Mouse (Mus musculus) C2C12 (cell line): ENCODE measurements at regions not wholly inside any gene's neighbourhood (a gene's known extent, or its start where the extent isn't known, plus 50 kb on each side); places are given as distances from the start of the nearest gene placed in this dataset.

Experiments used
- H3K27me3 ChIP-seq: one replicate; pipeline ENCODE4 v1.6.1; 2011; ENCODE audit not compliant: control insufficient read depth, insufficient read depth, insufficient read length
- H3K36me3 ChIP-seq: one replicate; pipeline ENCODE4 v1.6.1; 2011; ENCODE audit not compliant: control insufficient read depth, insufficient read depth
- H3K4me3 ChIP-seq: one replicate; pipeline ENCODE4 v1.5.1; 2011; ENCODE audit warnings: mild to moderate bottlenecking, control low read depth; ENCODE audit not compliant: poor library complexity, insufficient read depth, severe bottlenecking
- H3K79me2 ChIP-seq: one replicate; pipeline ENCODE4 v1.6.1; 2011; ENCODE audit not compliant: control insufficient read depth, insufficient read depth
- H3K79me3 ChIP-seq: one replicate; pipeline ENCODE4 v1.6.1; 2011; ENCODE audit warnings: low read depth, control low read depth
- H3ac ChIP-seq: one replicate; pipeline ENCODE3; 2011; ENCODE audit warnings: low read depth; ENCODE audit not compliant: control insufficient read depth, insufficient read length
- CEBPB ChIP-seq: IDR thresholded peaks from one replicate; pipeline ENCODE4 v1.6.1; 2011; ENCODE audit warnings: low read depth, mild to moderate bottlenecking, control low read depth, moderate library complexity
- CTCF ChIP-seq: IDR thresholded peaks from one replicate; pipeline ENCODE4 v1.5.1; 2011; ENCODE audit not compliant: control insufficient read depth, insufficient read depth, insufficient read length
- FOSL1 ChIP-seq: IDR thresholded peaks from one replicate; pipeline ENCODE4 v1.8.0; 2011; ENCODE audit warnings: mild to moderate bottlenecking, low read length; ENCODE audit not compliant: poor library complexity, insufficient read depth, severe bottlenecking
- MAX ChIP-seq: IDR thresholded peaks from one replicate; pipeline ENCODE4 v1.6.1; 2011; ENCODE audit warnings: mild to moderate bottlenecking, control low read depth
- MYOD1 ChIP-seq: IDR thresholded peaks from one replicate; pipeline ENCODE4 v1.6.1; 2011; ENCODE audit warnings: low read depth; ENCODE audit not compliant: control insufficient read depth, insufficient read length
- MYOG ChIP-seq: IDR thresholded peaks from one replicate; pipeline ENCODE4 v1.6.1; 2011; ENCODE audit not compliant: control insufficient read depth, insufficient read length; ENCODE audit errors: extremely low read depth
- USF1 ChIP-seq: IDR thresholded peaks from one replicate; pipeline ENCODE4 v1.6.1; 2011; ENCODE audit warnings: low read depth, mild to moderate bottlenecking, control low read depth, moderate library complexity

DNA sequence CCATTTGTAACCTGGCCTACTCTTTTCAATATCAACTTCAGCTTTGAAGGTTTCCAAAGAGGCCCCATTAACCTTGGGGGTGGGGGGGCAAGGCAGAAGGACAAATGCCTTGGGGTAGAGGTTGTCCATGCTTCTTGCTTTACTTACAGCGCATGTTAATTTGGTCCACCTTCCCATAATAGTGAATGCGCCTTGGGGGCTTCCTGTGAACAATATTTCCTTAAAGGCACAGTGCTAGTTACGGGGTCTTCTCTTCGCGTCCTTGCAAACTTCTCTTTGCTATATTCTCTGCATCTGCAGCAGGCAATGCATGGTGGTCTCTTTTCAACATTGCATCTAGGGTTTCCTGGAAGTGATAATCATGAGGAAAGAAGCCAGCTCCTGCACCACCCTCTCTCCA lies 111.3 kb upstream of the Rtl1 start:
- no peaks in the 10 kb centered on the region for H3K79me2 ChIP-seq
- TF ChIP-seq FOSL1 (no peak), USF1 (no peak), MYOG (no peak), MYOD1 (no peak), CEBPB (no peak)
- no peak overlapping the region for H3K4me3 ChIP-seq
- no peaks in the 10 kb centered on the region for H3K36me3 ChIP-seq
- no peaks in the 10 kb centered on the region for H3K27me3 ChIP-seq
- no peaks in the 10 kb centered on the region for H3K79me3 ChIP-seq
- no peak overlapping the region for H3ac ChIP-seq

GRCm38 (mm10) chr12:109711946-109712345 lies 111.8 kb upstream of the Rtl1 start:
- Histone ChIP-seq H3ac (no peak overlapping the region), H3K36me3 (no peaks in the 10 kb centered on the region), H3K79me3 (no peaks in the 10 kb centered on the region), H3K27me3 (no peaks in the 10 kb centered on the region), H3K79me2 (no peaks in the 10 kb centered on the region), H3K4me3 (no peak overlapping the region)
- TF ChIP-seq MAX (no peak), MYOD1 (no peak), CEBPB (no peak), USF1 (no peak), CTCF (no peak), MYOG (no peak), FOSL1 (no peak)

- TF ChIP-seq MAX, result no peak
- TF ChIP-seq CTCF, result no peak
- TF ChIP-seq USF1, result no peak
- TF ChIP-seq CEBPB, result no peak
- no peak for TF ChIP-seq FOSL1
- TF ChIP-seq MYOG, result no peak
- TF ChIP-seq MYOD1, result no peak
- no peaks in the 10 kb centered on the region for H3K36me3 ChIP-seq
- H3ac ChIP-seq, result no peak overlapping the region
- H3K79me3 ChIP-seq, result no peaks in the 10 kb centered on the region
- no peaks in the 10 kb centered on the region for H3K79me2 ChIP-seq
- H3K27me3 ChIP-seq, result no peaks in the 10 kb centered on the region
- H3K4me3 ChIP-seq, result no peak overlapping the region
These were observed 112.3 kb upstream of the Rtl1 start for GRCm38 (mm10) chr12:109712386-109712785.

DNA sequence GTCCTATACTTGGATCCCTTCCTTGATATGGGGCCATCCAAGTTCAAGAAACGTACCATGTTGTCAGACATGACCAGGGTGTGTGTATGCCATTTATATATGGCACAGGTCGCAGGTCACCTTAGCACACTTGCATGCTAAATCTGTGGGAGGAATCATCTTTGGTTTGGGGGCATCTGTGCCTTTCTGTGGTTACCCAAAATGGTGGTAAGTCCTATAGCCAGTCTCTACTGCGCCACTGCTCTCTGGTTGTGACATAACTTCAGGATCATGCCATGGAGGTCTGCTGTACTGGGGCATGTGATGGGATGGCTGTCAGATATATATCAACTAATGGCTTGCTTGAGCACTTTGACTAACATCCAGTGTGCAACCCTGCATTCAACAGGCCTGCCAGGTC lies 112.9 kb upstream of the Rtl1 start:
- H3K27me3 ChIP-seq, result no peaks in the 10 kb centered on the region
- no peak overlapping the region for H3ac ChIP-seq
- no peaks in the 10 kb centered on the region for H3K79me3 ChIP-seq
- H3K36me3 ChIP-seq, result no peaks in the 10 kb centered on the region
- no peak for TF ChIP-seq MYOG
- TF ChIP-seq MYOD1, result no peak
- TF ChIP-seq CEBPB, result no peak
- TF ChIP-seq USF1, result no peak
- TF ChIP-seq MAX, result no peak
- TF ChIP-seq FOSL1, result no peak
- no peak for TF ChIP-seq CTCF
- H3K79me2 ChIP-seq, result no peaks in the 10 kb centered on the region
- no peak overlapping the region for H3K4me3 ChIP-seq

GRCm38 (mm10) chr12:109714061-109714460 lies 113.9 kb upstream of the Rtl1 start:
- H3ac ChIP-seq, result no peak overlapping the region
- H3K4me3 ChIP-seq, result no peak overlapping the region
- TF ChIP-seq MYOG (no peak), USF1 (no peak), FOSL1 (no peak), MAX (no peak), CEBPB (no peak), MYOD1 (no peak), CTCF (no peak)
- no peaks in the 10 kb centered on the region for H3K36me3 ChIP-seq
- H3K79me3 ChIP-seq, result no peaks in the 10 kb centered on the region
- no peaks in the 10 kb centered on the region for H3K79me2 ChIP-seq
- no peaks in the 10 kb centered on the region for H3K27me3 ChIP-seq

GRCm38 (mm10) chr12:109716991-109717390 lies 116.9 kb upstream of the Rtl1 start:
- Histone ChIP-seq H3ac (no peak overlapping the region), H3K27me3 (peaks cover 3% of the 10 kb centered on the region), H3K4me3 (no peak overlapping the region), H3K36me3 (no peaks in the 10 kb centered on the region), H3K79me2 (no peaks in the 10 kb centered on the region), H3K79me3 (no peaks in the 10 kb centered on the region)
- TF ChIP-seq USF1, result no peak
- no peak for TF ChIP-seq MYOG
- TF ChIP-seq MYOD1, result no peak
- TF ChIP-seq CTCF, result no peak
- no peak for TF ChIP-seq FOSL1
- no peak for TF ChIP-seq CEBPB
- no peak for TF ChIP-seq MAX
